In genomic region chr2:179946496-179946895, GRCm38 (mm10) we compare ENCODE assay signal across 28 mouse cellular contexts. TPM values are rescaled to one million over a fixed set of nuclear protein-coding genes. Genes with fewer than 3 reads are reported as not detected.
A peak's percentile ranks its signal among the peaks of the same experiment; 100 is the strongest.
DNase-seq lines count a peak whose midpoint lies in the region; ATAC-seq and TF ChIP-seq lines count a peak whose summit lies in the region.
"Had no signal": no experiment of that assay in that cellular context is flagged by ENCODE, and none has a peak within 500 bp of the region (broad histone marks: within the 10 kb centered on the region; RNA-seq: fewer than 3 reads in every experiment).

No protein-coding gene starts in this region.

- peaks cover 78% of the 10 kb centered on the region for H3K4me1 ChIP-seq in heart, embryonic 13.5 days
- peaks cover 34% of the 10 kb centered on the region for H3K4me1 ChIP-seq in heart, postnatal 0 days (ENCODE audit: control insufficient read depth, insufficient read depth)
- H3K4me1 ChIP-seq in hindbrain, embryonic 14.5 days (replicated peaks; ENCODE audit: control insufficient read depth, insufficient read depth, low read length) = peaks cover 21% of the 10 kb centered on the region

- ATAC-seq in heart, embryonic 13.5 days (ENCODE audit: extremely low read depth, insufficient number of reproducible peaks, low FRiP score, low TSS enrichment) = no peak
- ATAC-seq in heart, postnatal 0 days (ENCODE audit: insufficient read depth, low read depth) = no peak
- no peak for ATAC-seq in hindbrain, embryonic 14.5 days (ENCODE audit: low FRiP score)
- ATAC-seq: forebrain, embryonic 13.5 days; forebrain, embryonic 16.5 days; inflammation-experienced regulatory T-cells, adult 6 months; intestine, embryonic 16.5 days; Patski had no signal

- H3K27me3 ChIP-seq in heart, embryonic 13.5 days (replicated peaks) = no peaks in the 10 kb centered on the region
- no peaks in the 10 kb centered on the region for H3K27me3 ChIP-seq in heart, postnatal 0 days (ENCODE audit: control insufficient read depth, insufficient read depth, low read length)
- no peaks in the 10 kb centered on the region for H3K27me3 ChIP-seq in hindbrain, embryonic 14.5 days (ENCODE audit: control insufficient read depth, insufficient read depth, low read length)
- H3K27me3 ChIP-seq: CH12.LX; forebrain, embryonic 13.5 days; heart, embryonic 12.5 days; hindbrain, embryonic 13.5 days; Patski had no signal

- no peak for TF ChIP-seq EP300 in heart, postnatal 0 days (IDR thresholded peaks at IDR 0.05; ENCODE audit: low read depth)

- H3K4me2 ChIP-seq in heart, embryonic 13.5 days = no peak overlapping the region
- no peak overlapping the region for H3K4me2 ChIP-seq in heart, postnatal 0 days (ENCODE audit: low read depth, low read length)
- no peak overlapping the region for H3K4me2 ChIP-seq in hindbrain, embryonic 14.5 days (replicated peaks)
- H3K4me2 ChIP-seq: forebrain, embryonic 13.5 days; heart, embryonic 12.5 days; hindbrain, embryonic 13.5 days had no signal

- peak; percentile 55 for DNase-seq in adrenal gland, adult 2 months
- no peak for DNase-seq in adrenal gland, adult 8-10 months
- no peak for DNase-seq in heart, postnatal 4 days
- DNase-seq in heart, postnatal 0 days (ENCODE audit: low spot score) = no peak
- DNase-seq in heart, adult 9 months (ENCODE audit: low spot score in 2 of 2) = no peak
- DNase-seq in hindbrain, embryonic 14.5 days (ENCODE audit: low spot score) = no peak
- DNase-seq: B cell, adult 2 months; cerebellum, adult 18-20 months; cerebellum, adult 9-10 months; cerebellum, postnatal 14 days; gastrocnemius, postnatal 10 days; gastrocnemius, postnatal 36 days; heart, adult 2 months; kidney, adult 18-20 months; kidney, adult 9 months had no signal

- peak overlapping the region; percentile 5; the same call in 1 of the 2 replicates for H3K9ac ChIP-seq in heart, embryonic 13.5 days
- no peak overlapping the region for H3K9ac ChIP-seq in heart, postnatal 0 days (replicated peaks; ENCODE audit: low read depth, low read length)
- H3K9ac ChIP-seq in hindbrain, embryonic 14.5 days = no peak overlapping the region
- H3K9ac ChIP-seq: forebrain, embryonic 13.5 days; heart, embryonic 12.5 days had no signal

- no peaks in the 10 kb centered on the region for H3K36me3 ChIP-seq in heart, embryonic 13.5 days
- no peaks in the 10 kb centered on the region for H3K36me3 ChIP-seq in heart, postnatal 0 days (replicated peaks; ENCODE audit: control insufficient read depth, insufficient read depth, low read length)
- no peaks in the 10 kb centered on the region for H3K36me3 ChIP-seq in hindbrain, embryonic 14.5 days (replicated peaks; ENCODE audit: control insufficient read depth, insufficient read depth)
- H3K36me3 ChIP-seq: forebrain, embryonic 10.5 days; heart, embryonic 12.5 days; hindbrain, embryonic 10.5 days; hindbrain, embryonic 13.5 days had no signal

- no peak overlapping the region for H3K4me3 ChIP-seq in heart, embryonic 13.5 days
- no peak overlapping the region for H3K4me3 ChIP-seq in heart, postnatal 0 days (ENCODE audit: low read depth, low read length)
- H3K4me3 ChIP-seq in hindbrain, embryonic 14.5 days (replicated peaks; ENCODE audit: low read length) = no peak overlapping the region
- H3K4me3 ChIP-seq: forebrain, embryonic 10.5 days; forebrain, embryonic 13.5 days; heart, adult 2 months; heart, embryonic 12.5 days; hindbrain, embryonic 10.5 days; hindbrain, embryonic 13.5 days had no signal

- H3K9me3 ChIP-seq in heart, embryonic 13.5 days = no peaks in the 10 kb centered on the region
- H3K9me3 ChIP-seq in heart, postnatal 0 days (replicated peaks; ENCODE audit: control insufficient read depth, low read length) = no peaks in the 10 kb centered on the region
- no peaks in the 10 kb centered on the region for H3K9me3 ChIP-seq in hindbrain, embryonic 14.5 days (ENCODE audit: control insufficient read depth, low read length)
- H3K9me3 ChIP-seq: forebrain, embryonic 10.5 days; forebrain, embryonic 13.5 days; G1E; heart, embryonic 12.5 days; hindbrain, embryonic 10.5 days; hindbrain, embryonic 13.5 days had no signal

- TF ChIP-seq CTCF in heart, postnatal 0 days (IDR thresholded peaks at IDR 0.05; ENCODE audit: low read depth) = no peak

- no peak overlapping the region for H3K27ac ChIP-seq in heart, embryonic 13.5 days (replicated peaks)
- peak overlapping the region; percentile 52; the same call in 1 of the 2 replicates for H3K27ac ChIP-seq in heart, postnatal 0 days (ENCODE audit: low read depth)
- H3K27ac ChIP-seq in hindbrain, embryonic 14.5 days = no peak overlapping the region
- H3K27ac ChIP-seq: forebrain, embryonic 10.5 days; forebrain, embryonic 13.5 days; heart, adult 2 months; hindbrain, embryonic 13.5 days; hindbrain, postnatal 0 days had no signal

- 71% methylated on average over 6 of the region's 6 CpGs for WGBS in heart, embryonic 13.5 days
- WGBS in heart, postnatal 0 days = 54% methylated on average over 6 of the region's 6 CpGs
- 90% methylated on average over 6 of the region's 6 CpGs for WGBS in hindbrain, embryonic 14.5 days

RNA-seq across cellular contexts. Expression of gene Taf4, which starts 29.9 kb away (rescaled TPM):
- total RNA-seq in adrenal gland, adult 2 months (2021) = 10 to 100 TPM; 19.3 to 22.5 TPM
- polyA plus RNA-seq in adrenal gland, adult 2 months (2012; rRNA removed) = 10.3 and 11.5 TPM in 2 replicates
- total RNA-seq in adrenal gland, adult 8-10 months (2022) = 10 to 100 TPM; 16.8 to 22.8 (median 19.6) TPM
- polyA plus RNA-seq in heart, embryonic 13.5 days (2015; fragmentation: Nextera tagmentation; extraction: Ambion mirVana) = 1.7 and 1.9 TPM in 2 replicates
- 10 to 100 TPM; 18.3 to 20.6 TPM for total RNA-seq in heart, postnatal 4 days (2021)
- total RNA-seq in heart, postnatal 0 days (2014; rRNA removed; ENCODE audit: low replicate concordance) = 4.4 and 5.9 TPM in 2 replicates
- polyA plus RNA-seq in heart, postnatal 0 days (2015; fragmentation: Nextera tagmentation; extraction: Ambion mirVana) = 1.8 TPM in 2 replicates
- polyA plus RNA-seq in hindbrain, embryonic 14.5 days (2014; fragmentation: Nextera tagmentation; extraction: Ambion mirVana) = 4.4 and 4.9 TPM in 2 replicates
